Mouse (Mus musculus) C2C12 (cell line): Measurements from ENCODE around the gene Pts.

ENCODE experiments used
- CEBPB ChIP-seq: IDR thresholded peaks from one replicate; pipeline ENCODE4 v1.6.1; 2011; ENCODE audit warnings: low read depth, mild to moderate bottlenecking, control low read depth, moderate library complexity
- CTCF ChIP-seq: IDR thresholded peaks from one replicate; pipeline ENCODE4 v1.5.1; 2011; ENCODE audit not compliant: control insufficient read depth, insufficient read depth, insufficient read length
- MAX ChIP-seq: IDR thresholded peaks from one replicate; pipeline ENCODE4 v1.6.1; 2011; ENCODE audit warnings: mild to moderate bottlenecking, control low read depth
- MYOD1 ChIP-seq: IDR thresholded peaks from one replicate; pipeline ENCODE4 v1.6.1; 2011; ENCODE audit warnings: low read depth; ENCODE audit not compliant: control insufficient read depth, insufficient read length
- MYOG ChIP-seq: IDR thresholded peaks from one replicate; pipeline ENCODE4 v1.6.1; 2011; ENCODE audit not compliant: control insufficient read depth, insufficient read length; ENCODE audit errors: extremely low read depth
- USF1 ChIP-seq: IDR thresholded peaks from one replicate; pipeline ENCODE4 v1.6.1; 2011; ENCODE audit warnings: low read depth, mild to moderate bottlenecking, control low read depth, moderate library complexity

DNA sequence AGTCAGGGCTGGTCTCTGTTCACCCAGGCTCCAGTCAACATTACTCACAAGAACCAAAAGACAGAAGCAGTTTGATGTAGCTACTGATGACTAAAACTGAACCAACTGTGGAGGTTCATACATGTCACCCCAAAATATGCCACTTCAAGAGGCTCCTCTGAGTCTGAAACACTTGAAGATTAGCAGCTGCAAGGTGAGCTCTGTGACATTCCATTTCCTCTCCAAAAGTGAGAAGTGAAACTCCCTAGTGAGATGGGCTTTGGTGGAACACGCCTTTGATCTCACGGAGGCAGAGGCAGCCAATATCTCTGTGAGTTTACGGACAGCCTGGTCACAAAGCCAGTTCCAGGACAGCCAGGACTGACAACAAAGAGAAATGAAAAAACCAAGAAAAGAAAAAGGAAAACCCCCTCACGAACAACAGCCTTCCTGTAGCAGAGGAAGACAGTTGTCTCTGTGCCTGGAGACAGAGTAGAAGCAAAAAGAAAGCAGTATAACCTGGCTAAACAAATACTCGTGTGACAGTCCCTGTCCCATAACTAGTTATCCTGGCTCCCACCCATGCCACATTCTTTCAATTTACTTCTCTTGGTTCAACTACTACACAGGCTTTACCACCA is 19.4 kb upstream of the Pts start:
- TF ChIP-seq CEBPB (no peak), CTCF (no peak), USF1 (no peak), MAX (no peak), MYOD1 (no peak), MYOG (no peak)
